Mouse (Mus musculus): ENCODE data around the gene E130114P18Rik.

The E130114P18Rik gene

DNA sequence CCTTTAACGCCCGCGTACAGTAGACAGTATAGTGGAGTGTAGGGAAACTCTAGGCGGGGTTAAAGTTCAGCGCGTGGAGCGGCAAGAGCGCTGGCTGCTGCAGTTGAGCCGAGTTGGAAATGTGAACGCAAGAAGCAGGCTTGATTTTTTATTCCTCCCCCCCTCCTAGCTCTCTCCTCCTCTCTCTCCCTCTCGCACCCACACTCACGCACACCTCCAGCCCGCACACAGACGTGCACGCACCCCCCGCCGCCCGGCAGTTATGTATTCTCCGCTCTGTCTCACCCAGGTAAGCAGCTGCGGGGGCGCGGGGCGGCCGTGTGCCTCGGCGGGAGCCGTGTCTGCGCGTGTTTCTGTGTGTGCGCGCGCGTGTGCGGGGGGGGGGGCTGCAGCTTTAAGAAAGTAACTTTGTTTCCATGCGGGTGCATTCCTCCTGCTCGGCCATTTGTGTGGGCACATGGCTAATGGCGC is at the start of gene E130114P18Rik:
Gene E130114P18Rik (minus strand): TSS at position 373 of the 471 bp plus-strand sequence.
- DNase-seq (ENCODE audit: extremely low spot score) = peak; percentile 51

DNA sequence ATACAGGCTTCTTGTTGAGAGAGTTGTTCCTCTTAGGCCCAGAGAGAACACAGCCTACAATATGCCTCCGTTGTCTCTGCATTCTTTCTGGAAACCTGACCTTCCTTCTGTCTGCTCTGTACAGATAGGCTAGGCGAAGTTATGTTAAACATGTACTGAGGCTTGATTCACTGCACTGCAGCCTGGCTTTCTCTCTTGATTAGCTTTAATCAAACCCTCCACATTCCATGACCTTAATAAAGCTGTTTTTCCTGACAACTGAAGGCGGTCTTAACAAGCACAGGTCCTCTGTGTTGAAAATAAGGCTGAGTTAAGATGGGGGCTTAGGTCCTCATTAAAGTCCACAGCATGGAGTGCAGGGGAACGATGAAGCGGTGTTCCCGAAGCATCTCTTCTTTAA is 49.2 kb upstream of the E130114P18Rik start:
- DNase-seq (ENCODE audit: extremely low spot score) = no peak

DNA sequence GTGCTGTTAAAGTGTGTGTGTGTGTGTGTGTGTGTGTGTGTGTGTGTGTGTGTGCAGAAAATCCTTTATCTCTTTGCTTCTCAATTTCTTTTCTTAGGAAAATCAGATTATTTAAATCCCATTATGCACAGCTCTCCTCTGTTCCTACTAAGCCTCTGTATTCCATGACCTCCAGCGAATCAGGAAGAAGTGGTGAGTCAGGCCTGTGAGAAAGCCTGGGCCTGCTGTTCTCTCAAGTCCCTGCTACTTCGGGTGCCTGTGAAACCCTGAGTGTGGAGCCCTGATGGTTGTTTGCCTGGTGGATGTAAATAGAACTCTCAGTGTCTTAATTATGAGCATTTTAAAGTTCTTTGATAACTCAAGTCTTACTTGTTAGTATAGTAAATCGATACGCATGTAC is 48.0 kb upstream of the E130114P18Rik start:
- no peak for DNase-seq (ENCODE audit: extremely low spot score)

DNA sequence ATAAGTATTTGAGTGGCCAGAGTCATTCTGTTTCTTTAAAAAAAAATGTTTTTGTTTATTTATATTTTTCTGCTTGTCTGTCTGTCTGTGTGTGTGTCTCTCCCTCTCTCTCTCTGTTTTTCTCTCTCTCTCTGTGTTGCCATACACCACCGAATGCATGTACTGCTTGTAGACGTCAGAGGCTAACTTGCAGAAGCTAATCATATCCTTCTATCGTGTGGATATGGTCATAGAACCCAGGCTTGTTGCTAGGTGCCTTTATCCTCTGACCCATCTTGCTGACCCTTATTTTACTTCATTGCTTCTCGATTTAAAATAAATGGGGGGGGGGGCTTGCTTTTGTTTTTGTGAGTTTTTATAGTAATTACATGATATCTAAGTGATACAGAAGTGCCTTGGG is 47.6 kb upstream of the E130114P18Rik start:
- no peak for DNase-seq (ENCODE audit: extremely low spot score)

DNA sequence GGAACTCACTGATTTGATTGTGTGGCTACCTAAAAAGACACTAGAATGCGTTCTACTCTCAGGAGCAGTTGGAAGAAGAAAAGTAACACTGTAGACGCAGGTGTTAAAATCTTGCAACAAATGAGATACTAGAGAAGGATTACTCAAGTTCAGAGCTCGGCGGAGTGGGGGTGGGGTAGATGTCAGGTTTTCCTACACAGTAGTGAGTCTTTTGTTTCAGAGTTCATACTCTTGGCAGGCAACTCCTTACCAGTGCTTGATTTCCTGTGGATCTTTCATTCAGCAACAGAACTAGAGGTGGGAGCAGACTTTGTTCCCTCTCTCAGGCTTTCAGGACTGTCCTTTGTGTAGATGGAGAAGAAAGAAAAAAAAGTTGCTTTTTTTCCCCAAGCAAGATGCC is 46.6 kb upstream of the E130114P18Rik start:
- no peak for DNase-seq (ENCODE audit: extremely low spot score)

DNA sequence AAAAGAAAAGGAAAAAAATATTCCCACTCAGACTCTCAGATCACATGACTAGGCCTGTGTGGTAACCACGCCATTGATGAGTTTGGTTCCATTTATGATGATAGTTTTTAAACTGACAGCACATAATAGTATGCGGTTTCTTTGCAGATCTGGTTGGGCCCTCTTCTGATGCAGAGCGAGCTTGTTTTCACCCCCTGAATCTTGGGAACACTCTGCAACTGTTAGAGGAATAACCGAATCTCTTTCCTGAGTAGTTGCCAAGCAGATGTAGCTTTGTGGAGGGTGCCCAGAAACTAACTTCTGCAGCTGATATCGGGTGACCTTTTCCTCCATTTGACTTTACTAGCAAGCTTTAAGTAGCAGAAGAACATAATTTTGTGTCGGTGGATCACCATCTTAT is 45.6 kb upstream of the E130114P18Rik start:
- DNase-seq (ENCODE audit: extremely low spot score) = no peak

DNA sequence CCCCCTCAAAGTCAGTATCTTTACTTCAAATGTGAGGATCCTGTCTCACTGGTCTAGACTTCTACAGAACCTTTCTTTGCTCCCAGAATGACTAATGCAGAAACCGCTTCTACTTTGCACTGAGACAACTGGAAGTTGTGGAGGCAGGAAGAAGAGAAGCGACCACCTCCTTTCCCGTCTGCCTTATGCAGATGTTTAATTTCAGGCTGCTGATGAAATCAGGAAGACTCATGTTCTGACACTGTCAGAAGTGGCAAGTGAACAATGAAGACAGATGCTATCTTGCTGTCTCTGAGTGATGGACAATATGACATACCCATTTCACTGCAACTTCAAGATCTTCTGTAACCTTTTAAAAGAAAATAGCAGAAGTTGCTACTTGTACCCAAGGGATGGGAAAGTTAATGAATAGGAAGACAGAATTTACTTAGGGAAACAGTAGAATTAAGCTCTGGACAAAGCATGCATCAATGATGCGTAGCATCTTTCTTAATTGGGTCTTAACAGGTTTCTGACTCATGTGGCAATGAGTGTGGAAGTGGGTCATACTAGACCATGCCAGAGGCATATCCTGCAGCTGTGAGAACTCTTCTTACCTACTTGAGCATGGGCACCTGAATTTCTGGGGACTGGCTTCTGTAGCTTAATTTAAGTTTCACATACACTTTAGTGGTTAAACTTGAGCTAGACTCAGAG is 43.8 kb upstream of the E130114P18Rik start:
- no peak for DNase-seq (ENCODE audit: extremely low spot score)

DNA sequence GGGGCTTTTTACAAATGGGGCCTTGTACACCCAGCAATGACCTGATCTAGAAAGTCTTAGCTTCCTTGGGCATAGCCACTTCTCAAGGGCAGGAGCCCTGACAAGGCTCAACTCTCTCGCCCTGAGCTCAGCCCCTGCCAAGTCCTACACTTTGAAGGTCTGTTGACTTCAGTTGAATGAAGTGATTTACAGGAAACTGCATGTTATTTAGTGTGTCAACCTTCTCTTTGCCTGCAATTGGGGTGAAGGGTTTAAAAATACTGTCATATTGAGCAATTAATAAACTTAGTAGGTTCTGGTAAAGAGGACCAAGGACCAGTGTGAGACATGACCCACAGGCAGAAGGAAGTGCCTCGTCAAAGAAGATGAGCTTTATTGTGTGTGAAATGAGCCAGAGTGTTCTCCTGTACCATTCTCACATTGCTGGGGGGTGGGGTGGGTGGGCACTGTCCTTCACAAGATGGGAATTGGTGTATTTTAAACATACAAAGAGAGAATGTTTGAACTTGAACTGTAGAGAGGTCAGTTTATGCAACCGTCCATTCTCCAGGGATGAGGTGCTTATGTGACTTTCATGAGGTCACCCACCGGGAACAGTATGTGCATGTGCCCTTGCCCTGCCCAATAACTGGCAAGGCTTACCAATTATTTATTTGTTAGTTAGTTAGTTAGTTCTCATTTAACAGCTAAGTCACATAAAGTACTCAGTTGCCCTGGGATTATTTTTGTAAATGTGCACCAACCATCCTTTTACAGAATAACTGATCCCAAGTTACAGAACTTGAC is 42.8 kb upstream of the E130114P18Rik start:
- DNase-seq (ENCODE audit: extremely low spot score) = no peak

DNA sequence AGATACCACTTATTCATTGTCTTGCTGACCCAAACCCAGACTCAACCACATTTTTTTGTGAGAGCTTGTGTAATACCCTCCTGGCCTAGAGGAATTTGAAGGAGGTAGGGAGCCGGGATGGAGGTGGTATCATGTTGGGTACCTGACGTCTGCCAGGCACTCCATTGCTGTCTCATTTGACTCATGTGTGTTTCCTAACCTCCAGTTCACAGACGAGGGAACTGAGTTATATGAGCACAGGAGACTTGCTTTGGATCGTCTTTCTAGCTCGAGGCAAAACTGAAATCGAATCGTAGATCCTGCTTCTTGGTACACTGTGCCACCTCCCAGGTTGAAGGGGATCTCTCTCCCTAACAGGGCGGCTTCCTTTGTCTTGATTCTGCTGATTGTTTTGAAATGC is 41.2 kb upstream of the E130114P18Rik start:
- no peak for DNase-seq (ENCODE audit: extremely low spot score)

DNA sequence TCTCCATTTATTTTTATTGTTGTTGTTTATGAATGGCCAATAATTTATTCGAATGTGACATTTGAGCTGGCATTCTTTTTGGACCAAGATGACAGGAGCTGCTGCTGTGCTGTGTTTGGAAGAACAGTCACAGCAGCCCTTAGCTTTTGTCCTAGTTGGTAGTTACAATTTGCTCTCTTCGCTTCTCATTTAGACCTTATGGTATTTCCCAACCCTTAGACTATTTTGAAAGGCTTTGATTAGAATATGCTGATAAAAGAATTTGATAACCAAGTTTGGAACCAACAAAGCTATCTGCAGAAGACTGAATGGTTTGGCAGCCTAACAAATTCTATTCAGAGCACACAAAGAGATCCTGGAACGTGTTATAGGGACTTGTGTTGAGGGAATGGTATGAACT is 40.6 kb upstream of the E130114P18Rik start:
- DNase-seq (ENCODE audit: extremely low spot score) = no peak

DNA sequence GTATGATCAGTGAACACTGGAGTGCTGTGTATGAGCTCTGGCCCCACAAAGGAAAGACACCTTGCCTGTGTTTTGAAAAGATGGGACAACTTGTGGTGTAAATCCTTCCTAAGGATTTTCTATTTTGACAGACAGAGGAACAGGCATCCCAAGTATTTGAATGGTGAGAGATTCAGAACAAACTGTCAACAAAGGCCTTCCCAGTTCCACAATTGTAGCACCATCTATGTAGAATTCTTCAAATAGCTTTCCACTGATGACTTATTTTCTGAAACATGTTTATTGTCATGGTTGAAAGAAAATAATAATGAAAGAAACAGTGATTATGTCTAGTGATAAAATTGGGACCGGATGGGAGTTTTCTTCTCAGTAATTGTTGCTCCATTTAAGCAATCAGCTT is 39.9 kb upstream of the E130114P18Rik start:
- DNase-seq (ENCODE audit: extremely low spot score) = no peak

DNA sequence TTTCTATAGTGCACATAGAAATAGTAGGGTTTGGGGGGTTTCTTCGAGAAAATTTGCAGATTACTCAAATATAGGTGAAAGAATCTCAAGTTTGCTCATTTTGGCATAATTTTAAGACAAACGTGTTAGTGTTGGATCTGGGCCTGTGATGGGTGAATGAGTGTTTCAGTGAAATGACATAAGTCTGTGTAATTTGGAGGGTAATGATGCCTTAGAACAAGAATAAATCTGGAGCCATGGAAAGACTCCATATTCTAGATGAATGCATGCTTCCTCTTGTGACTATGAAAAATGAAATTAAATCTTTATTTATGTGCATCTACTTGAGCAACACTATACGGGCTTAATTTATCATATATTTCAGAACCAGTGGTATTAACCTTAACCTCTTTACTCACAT is 38.9 kb upstream of the E130114P18Rik start:
- DNase-seq (ENCODE audit: extremely low spot score) = no peak

DNA sequence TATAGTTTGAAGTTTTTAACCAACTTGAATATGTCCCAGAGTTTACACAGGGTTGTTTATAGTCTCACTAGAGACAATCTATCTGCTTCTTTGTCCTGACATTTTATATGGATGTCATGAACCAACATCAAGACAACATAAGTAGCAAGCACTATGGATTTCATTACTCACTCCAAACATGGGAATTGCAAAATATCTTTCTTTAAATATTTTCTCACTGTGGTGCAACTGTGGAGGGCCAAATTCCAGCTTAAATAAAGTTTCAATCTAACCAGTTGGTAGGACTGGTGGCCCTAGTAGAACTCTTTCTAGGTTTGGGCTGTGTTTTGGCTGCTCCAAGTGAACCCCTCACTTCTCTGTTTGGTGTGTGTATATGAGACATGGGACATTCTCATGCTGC is 38.1 kb upstream of the E130114P18Rik start:
- no peak for DNase-seq (ENCODE audit: extremely low spot score)

DNA sequence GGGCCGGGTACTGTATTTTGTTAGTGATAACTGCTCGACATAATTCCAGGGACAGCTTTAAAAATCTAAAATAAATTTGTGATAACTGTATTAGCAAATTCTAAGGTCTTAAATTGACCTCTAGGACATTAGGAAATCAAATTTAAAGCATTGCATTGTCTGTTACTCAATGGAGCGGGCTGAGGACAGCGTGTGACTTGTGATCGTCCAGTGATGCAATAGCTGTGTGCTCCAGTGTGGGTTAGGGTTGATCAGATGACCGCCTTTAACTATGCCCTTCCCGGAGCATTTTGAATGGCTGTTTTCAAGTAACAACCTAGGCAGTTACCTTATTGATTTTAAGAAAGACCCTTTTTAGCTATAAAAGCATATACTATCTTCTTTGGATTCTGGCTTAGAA is 36.6 kb upstream of the E130114P18Rik start:
- no peak for DNase-seq (ENCODE audit: extremely low spot score)

DNA sequence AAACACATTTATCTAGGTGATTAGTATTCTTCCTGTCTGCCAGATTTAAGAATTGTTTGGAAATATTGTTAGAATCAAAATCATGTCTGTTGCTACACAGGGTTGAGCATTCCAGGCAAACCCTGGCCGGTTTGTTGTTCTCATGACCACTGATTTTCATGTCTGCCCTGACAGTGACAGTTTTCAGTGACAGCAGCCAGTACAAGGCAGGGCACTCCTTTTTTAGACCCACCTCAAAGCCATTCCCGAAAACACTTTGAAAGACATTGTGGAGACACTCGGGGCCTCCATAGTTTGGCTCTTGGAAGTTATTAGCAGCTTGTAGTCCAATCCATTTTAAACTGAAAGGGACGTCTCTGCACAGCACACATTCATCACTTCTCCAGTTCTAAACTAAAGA is 36.1 kb upstream of the E130114P18Rik start:
- no peak for DNase-seq (ENCODE audit: extremely low spot score)

DNA sequence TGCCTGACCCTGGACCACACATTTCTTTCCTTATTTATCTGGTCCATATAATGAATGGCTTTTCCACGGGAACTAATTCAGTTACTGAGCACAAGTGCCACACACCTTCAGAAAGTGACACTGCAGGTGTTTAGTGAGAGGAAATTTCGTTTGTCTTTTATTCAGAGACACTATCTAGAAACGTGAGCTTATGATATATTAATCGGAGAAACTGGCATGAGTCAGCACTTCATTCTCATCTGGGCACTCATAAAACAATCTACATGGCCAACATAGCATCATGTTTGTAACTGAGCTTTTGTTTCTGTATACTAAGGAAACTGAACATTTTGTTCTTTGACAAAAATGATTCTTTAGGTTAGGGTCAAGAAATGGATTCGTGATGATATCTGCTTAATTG is 35.2 kb upstream of the E130114P18Rik start:
- no peak for DNase-seq (ENCODE audit: extremely low spot score)

DNA sequence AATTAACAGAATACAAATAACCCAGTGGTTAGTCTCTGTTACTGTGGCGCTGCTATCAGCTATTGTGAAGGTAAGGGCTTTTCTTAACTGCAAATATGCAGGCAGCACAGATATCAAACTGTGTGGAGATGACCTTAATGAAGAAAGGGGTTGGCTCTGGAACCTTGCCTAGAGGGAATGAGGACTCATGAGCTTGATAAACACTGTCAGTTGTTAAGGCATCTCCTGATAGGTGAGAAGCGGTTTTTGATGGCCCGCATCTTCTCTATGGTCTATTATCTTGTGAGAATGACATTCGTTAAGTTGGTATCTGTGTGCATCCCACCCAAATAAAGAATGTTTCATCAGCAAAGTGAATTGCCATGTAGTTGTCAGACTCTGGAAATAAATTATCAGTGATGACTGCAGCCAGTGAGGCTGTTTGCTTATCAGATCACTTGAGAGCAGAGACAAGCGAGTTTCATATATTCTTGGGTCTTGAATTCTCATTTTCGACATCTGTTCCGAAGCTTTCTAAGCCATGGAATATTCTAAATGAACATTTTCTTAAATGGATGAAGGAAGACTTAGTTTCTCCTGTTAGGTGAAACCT is 32.6 kb upstream of the E130114P18Rik start:
- no peak for DNase-seq (ENCODE audit: extremely low spot score)

DNA sequence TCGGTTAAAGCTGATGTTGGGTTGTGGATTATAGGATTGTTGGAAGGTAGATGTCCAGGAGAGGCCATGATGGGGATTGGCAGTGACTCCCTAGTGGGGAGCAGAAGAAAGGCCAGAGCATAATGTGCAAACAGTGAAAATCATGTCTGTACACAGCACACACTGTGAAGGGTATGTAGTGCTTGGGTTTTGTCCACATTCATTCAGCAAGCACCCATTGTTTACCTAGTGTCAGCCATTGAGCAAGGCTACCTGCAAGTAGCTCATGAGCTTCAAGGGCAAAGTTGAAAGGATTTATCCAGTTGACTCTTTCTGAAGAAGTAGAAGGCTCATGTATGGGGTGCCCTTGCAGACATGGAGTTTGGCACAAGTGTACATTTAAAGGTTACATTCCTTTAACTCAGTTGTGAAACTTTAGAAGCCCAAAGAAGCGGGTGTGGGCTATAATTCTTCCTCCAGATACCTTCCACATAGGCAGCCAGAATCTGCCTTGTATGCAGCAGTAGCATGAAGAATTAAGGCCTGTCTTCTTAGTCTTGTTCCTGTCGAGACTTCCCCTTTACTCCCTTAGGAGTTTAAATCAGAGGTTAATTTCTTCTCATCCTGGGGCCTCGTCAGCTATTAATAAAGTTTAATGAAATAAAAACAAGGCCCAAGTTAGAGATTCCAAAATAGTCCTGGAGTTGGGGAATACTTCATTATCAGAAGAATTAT is 31.9 kb upstream of the E130114P18Rik start:
- no peak for DNase-seq (ENCODE audit: extremely low spot score)

DNA sequence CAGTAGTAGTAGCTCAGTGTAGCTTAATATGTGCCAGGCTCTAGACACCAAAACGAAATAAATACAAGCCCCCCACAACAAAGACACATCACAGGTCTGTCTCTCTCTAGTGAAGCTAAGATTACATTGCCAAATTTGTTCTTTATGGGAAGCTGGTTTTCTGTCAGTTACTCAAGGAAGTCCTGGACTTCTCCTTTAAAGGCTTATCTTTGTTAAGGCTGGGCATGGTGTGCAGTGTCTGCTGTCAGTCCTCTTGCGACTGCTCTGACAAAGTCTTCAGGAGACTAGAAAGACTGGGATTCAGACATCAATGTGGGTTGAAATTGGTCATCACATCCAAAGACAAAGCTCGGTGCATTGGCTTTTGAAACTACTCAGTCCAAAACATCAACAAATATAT is 31.0 kb upstream of the E130114P18Rik start:
- no peak for DNase-seq (ENCODE audit: extremely low spot score)

DNA sequence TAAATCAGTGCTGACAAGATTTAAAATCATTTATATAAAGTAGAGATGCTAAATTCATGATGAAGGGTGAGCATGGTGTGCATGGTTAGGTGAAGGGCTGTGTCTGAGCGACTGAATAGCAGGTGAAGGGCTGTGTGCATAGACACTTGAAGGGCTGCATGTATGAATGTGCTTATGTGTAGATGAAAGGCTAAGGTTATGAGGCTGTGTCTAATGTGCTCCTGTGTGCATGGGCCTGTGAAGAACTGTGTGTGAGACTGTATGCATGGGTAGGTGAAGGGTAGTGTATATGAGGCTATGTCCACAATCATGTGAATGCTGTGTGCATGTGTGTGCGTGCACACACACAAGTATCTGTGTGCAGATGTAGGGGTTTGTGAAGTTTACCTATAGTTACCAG is 29.0 kb upstream of the E130114P18Rik start:
- DNase-seq (ENCODE audit: extremely low spot score) = no peak

DNA sequence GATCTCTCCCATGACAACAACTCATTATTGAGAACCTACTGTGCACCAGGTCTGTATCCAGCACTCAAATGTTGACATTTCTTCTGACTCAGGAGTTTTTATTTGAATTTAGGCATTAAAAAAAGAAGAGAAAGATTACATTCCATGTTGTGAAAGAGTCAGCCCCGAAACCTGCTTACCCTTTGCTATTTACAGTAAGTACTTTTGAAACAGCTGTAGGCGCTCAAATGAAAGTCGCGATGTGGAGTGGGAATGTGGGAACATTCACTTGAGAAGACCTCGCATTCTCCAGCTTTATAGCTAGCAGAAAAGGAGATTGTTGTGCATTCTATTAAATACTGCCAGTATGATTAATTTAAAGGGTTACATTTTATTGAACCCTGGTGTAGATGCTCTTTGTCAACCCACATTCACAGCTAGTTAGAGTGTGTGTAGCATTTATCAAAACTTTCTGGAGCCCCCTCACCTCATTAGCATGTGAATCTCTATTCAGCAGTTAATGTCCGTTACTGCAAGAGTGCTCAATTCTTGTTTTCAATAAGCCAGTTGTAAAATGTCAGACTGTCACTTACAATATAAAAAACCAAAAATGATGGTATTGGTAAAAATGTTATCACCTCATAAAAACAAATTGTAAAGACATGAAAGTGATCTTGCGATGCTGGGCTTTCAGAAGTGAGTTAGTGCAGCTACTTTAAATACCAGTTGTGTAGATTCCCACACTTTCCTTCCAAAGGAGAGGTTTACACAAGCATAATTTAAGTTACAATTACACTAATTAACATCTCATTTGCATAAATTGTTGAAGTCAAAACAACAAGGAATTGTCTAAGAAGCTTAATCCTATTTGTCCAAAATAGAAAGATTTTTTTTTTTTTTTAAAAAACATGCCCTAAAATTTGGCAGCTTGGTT is 28.3 kb upstream of the E130114P18Rik start:
- no peak for DNase-seq (ENCODE audit: extremely low spot score)
